Mouse (Mus musculus): ENCODE results near the gene Ptprcap. TPM values are rescaled to one million over a fixed set of nuclear protein-coding genes. Genes with fewer than 3 reads are reported as not detected.

Ptprcap gene
- 1.1 and 1.3 TPM in 2 replicates for polyA plus RNA-seq (2012; rRNA removed)

GRCm38 (mm10) chr19:4153232-4153654 is at the start of gene Ptprcap:
TSS of gene Ptprcap (plus strand) at chr19:4153604.

DNA sequence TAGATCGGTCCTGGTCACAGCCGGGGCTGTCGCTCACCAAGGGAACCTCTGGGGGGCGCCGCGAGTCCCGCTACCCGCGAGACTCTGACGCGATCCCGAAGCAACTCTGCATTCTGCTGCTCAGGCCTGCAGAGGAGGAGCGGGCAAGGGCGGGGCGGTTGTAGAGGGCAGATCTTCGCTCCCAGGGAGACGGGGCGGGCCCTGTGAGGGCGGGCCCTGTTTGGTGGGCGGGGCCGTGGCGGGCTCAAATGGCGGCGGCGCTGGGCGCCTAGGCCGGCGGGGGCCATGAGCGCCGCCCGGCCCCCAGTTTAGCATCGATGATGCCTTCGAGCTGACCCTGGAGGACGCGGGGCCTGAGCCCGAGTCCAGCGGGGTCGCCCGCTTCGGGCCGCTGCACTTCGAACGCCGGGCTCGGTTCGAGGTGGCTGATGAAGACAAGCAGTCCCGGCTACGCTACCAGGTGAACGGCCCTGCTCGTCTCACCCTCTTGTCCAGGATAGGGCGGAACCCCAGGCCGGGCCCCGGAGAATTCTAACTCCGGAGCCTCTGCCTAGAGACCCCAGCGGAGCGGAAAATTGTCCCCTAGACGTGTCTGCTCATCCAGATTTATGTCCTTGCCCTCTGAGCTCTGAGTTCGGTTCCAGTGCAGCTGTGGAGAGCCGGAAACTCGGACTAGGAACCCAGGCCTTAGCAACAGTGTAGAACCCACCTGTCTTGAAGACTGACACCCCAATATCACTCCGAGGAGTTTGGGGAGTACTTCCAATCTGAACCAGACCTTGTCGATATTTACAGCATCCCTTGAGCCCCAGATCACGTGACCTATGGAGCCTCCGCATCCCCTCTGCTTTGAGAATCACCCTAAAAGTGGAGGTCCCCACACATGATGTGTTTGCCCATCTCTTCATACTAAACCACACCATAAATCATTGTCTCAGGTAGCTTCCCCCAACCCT is 27.4 kb upstream of the Ptprcap start, which contains the start of gene Aip:
TSS of gene Aip (minus strand) at position 118 of the 956 bp plus-strand sequence.

GRCm38 (mm10) chr19:4139446-4139845 is 14.0 kb upstream of the Ptprcap start, which contains the start of gene Gpr152:
TSS of gene Gpr152 (plus strand) at chr19:4139787.

GRCm38 (mm10) chr19:4143759-4144268 is 9.6 kb upstream of the Ptprcap start, which contains the start of gene Cabp4:
TSS of gene Cabp4 (minus strand) at chr19:4144033.

GRCm38 (mm10) chr19:4148491-4148806 is 5.0 kb upstream of the Ptprcap start, which contains the start of gene Coro1b:
TSS of gene Coro1b (plus strand) at chr19:4148619.

DNA sequence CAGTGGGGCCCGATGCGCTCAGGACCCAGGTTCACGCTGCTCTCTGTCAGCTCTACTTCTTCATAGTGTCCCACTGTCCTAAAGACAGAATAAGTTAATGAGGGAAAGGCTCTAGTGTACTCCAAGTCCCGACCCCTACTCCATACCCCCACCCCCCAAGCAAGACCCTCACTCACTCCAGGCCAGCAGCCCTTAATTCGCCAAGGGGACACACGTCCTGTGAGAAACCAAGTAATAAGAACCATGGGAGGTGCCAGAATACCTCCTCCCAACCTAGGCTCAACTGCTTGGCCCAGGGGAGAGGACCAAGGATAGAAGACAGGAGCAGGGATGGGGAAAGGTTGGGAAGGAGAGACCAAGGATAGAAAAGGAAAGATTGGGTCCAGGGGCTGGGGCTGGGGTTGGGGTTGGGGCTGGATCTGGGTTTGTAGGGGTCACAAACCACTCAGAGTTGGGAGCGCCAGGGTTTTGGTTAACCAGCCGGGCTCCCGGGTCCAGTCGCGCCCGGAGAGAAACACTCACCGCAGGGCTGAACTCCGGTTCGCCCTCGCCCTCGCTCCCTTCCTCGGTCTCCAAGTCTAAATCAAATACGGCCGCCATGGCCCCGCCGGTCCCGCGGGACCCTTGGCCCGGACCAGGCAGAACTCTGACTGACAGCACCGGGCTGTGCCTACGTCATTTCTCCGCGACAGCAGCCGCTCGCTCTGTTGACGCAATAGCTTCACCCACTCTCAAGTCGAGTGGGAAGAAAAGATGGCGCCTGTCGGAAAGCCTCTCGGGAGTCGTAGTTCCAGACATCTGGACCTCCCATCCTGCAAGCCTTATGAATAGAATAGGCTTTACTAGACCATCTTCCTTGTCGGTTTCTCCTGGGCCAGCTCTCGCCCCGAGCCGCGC is 9.5 kb downstream of the Ptprcap start, which contains the start of gene Rps6kb2:
TSS of gene Rps6kb2 (minus strand) at position 709 of the 897 bp plus-strand sequence.

DNA sequence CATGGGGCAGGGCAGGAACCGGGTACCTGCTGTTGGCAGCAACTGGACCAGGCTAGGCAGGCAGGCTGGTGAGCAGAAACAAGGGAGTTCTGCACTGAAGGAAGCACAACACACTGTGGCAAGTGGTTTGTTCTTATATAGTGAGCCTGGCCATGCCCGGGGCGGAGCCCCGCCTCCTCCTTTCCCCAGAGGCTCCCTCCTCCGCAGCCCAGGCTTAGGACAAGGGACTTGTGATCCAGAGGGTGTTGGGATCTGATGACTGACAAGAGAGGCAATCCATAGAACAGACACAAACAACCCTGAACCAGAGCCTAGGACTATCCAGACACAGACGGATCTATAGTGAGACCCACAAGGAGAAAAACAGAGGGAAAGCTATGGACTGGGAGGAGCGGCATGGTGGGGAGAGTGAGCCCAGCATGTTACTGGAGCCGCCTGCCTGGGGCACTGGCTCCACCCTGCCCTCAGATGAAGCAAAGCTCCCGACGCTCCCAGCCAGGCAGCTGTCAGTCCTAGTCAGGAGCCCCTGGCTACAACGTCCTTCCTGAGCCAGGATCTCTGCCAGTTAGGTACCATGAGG is 22.1 kb downstream of the Ptprcap start, which contains the start of gene Carns1:
TSS of gene Carns1 (minus strand) at position 112 of the 580 bp plus-strand sequence.

GRCm38 (mm10) chr19:4190831-4191334 is 37.5 kb downstream of the Ptprcap start, which contains the start of gene Tbc1d10c:
TSS of gene Tbc1d10c (minus strand) at chr19:4191284.

GRCm38 (mm10) chr19:4191528-4192250 is 38.3 kb downstream of the Ptprcap start, which contains the start of gene Ppp1ca:
TSS of gene Ppp1ca (plus strand) at chr19:4192065.

GRCm38 (mm10) chr19:4201291-4201909 is 48.0 kb downstream of the Ptprcap start, which contains the start of gene Rad9a:
TSS of gene Rad9a (minus strand) at chr19:4201662.

Other genes starting within 250 kb of the Ptprcap start
- gene Tcirg1, start 246.5 kb upstream of the Ptprcap start, polyA plus RNA-seq (2012; rRNA removed): 37.4 and 44.0 TPM in 2 replicates
- 198 and 215 TPM in 2 replicates for gene Ndufs8, start 240.8 kb upstream of the Ptprcap start, polyA plus RNA-seq (2012; rRNA removed)
- 1.9 and 2.2 TPM in 2 replicates for gene Aldh3b1, start 223.8 kb upstream of the Ptprcap start, polyA plus RNA-seq (2012; rRNA removed)
- 10.5 and 11.1 TPM in 2 replicates for gene Unc93b1, start 218.4 kb upstream of the Ptprcap start, polyA plus RNA-seq (2012; rRNA removed)
- 0.03 TPM in 2 replicates for gene Aldh3b3, start 195.0 kb upstream of the Ptprcap start, polyA plus RNA-seq (2012; rRNA removed)
- gene Aldh3b2, start 181.3 kb upstream of the Ptprcap start, polyA plus RNA-seq (2012; rRNA removed): 1.4 and 1.5 TPM in 2 replicates
- gene Acy3, start 167.0 kb upstream of the Ptprcap start, polyA plus RNA-seq (2012; rRNA removed): 2.5 and 3.3 TPM in 2 replicates
- 0.04 and 0.07 TPM in 2 replicates for gene Tbx10, start 160.9 kb upstream of the Ptprcap start, polyA plus RNA-seq (2012; rRNA removed)
- 10.6 and 16.8 TPM in 2 replicates for gene Nudt8, start 153.0 kb upstream of the Ptprcap start, polyA plus RNA-seq (2012; rRNA removed)
- 8.0 and 9.6 TPM in 2 replicates for gene Gm49405, start 153.0 kb upstream of the Ptprcap start, polyA plus RNA-seq (2012; rRNA removed)
- 25.8 and 27.8 TPM in 2 replicates for gene Doc2g, start 150.3 kb upstream of the Ptprcap start, polyA plus RNA-seq (2012; rRNA removed)
- gene Ndufv1, start 140.8 kb upstream of the Ptprcap start, polyA plus RNA-seq (2012; rRNA removed): 204 and 205 TPM in 2 replicates
- 361 and 368 TPM in 2 replicates for gene Gstp1, start 115.6 kb upstream of the Ptprcap start, polyA plus RNA-seq (2012; rRNA removed)
- gene Gstp2, start 107.6 kb upstream of the Ptprcap start, polyA plus RNA-seq (2012; rRNA removed): 3.1 and 10.4 TPM in 2 replicates
- not detected in 2 replicates for gene Gstp3, start 94.0 kb upstream of the Ptprcap start, polyA plus RNA-seq (2012; rRNA removed)
- 0.25 TPM in 1 of 2 replicates, not detected in the other for gene Cabp2, start 72.0 kb upstream of the Ptprcap start, polyA plus RNA-seq (2012; rRNA removed)
- 61.3 and 62.9 TPM in 2 replicates for gene Cdk2ap2, start 56.4 kb upstream of the Ptprcap start, polyA plus RNA-seq (2012; rRNA removed)
- 217 and 226 TPM in 2 replicates for gene Pitpnm1, start 53.6 kb upstream of the Ptprcap start, polyA plus RNA-seq (2012; rRNA removed)
- 116 and 124 TPM in 2 replicates for gene Aip, start 27.7 kb upstream of the Ptprcap start, polyA plus RNA-seq (2012; rRNA removed)
- gene Gpr152, start 13.8 kb upstream of the Ptprcap start, polyA plus RNA-seq (2012; rRNA removed): 0.03 and 0.06 TPM in 2 replicates
- 0.08 and 0.12 TPM in 2 replicates for gene Cabp4, start 9.6 kb upstream of the Ptprcap start, polyA plus RNA-seq (2012; rRNA removed)
- gene Coro1b, start 5.0 kb upstream of the Ptprcap start, polyA plus RNA-seq (2012; rRNA removed): 261 and 276 TPM in 2 replicates
- gene Rps6kb2, start 9.8 kb downstream of the Ptprcap start, polyA plus RNA-seq (2012; rRNA removed): 60.8 and 68.3 TPM in 2 replicates
- gene Carns1, start 21.9 kb downstream of the Ptprcap start, polyA plus RNA-seq (2012; rRNA removed): 4.6 and 4.9 TPM in 2 replicates
- 1.7 and 2.6 TPM in 2 replicates for gene Tbc1d10c, start 37.7 kb downstream of the Ptprcap start, polyA plus RNA-seq (2012; rRNA removed)
- 380 and 382 TPM in 2 replicates for gene Ppp1ca, start 38.5 kb downstream of the Ptprcap start, polyA plus RNA-seq (2012; rRNA removed)
- 30.2 and 30.5 TPM in 2 replicates for gene Rad9a, start 48.1 kb downstream of the Ptprcap start, polyA plus RNA-seq (2012; rRNA removed)
- gene Clcf1, start 60.6 kb downstream of the Ptprcap start, polyA plus RNA-seq (2012; rRNA removed): 3.0 and 3.1 TPM in 2 replicates
- not detected in 2 replicates for gene AC109138.7, start 60.8 kb downstream of the Ptprcap start, polyA plus RNA-seq (2012; rRNA removed)
- gene Pold4, start 78.3 kb downstream of the Ptprcap start, polyA plus RNA-seq (2012; rRNA removed): 29.7 and 31.3 TPM in 2 replicates
- 75.1 and 87.8 TPM in 2 replicates for gene Ssh3, start 115.6 kb downstream of the Ptprcap start, polyA plus RNA-seq (2012; rRNA removed)
- 85.6 and 86.4 TPM in 2 replicates for gene Ankrd13d, start 129.5 kb downstream of the Ptprcap start, polyA plus RNA-seq (2012; rRNA removed)
- gene Grk2, start 152.6 kb downstream of the Ptprcap start, polyA plus RNA-seq (2012; rRNA removed): 118 and 127 TPM in 2 replicates
- 66.0 and 69.0 TPM in 2 replicates for gene Kdm2a, start 244.7 kb downstream of the Ptprcap start, polyA plus RNA-seq (2012; rRNA removed)